Comparison of ENCODE assay signal across 28 mouse cellular contexts in the genomic region with DNA sequence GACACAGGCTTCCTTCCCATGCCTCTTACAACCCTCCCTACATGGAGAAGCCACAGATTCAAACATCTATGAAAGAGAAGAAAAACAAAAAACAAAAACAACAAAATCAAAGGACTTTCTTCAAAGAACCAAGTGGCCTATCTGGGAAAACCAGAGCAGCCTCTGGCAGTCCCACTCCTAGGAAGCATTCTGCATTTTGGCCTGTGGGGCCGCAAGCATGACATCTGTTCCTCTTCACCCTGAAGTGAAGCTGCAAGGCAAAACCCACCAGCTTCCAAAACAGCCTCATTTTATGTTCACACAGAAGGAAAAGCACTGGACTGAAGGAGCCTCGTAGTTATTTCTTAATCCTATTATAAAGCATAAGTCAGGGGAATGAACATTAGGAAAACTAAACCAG. TPM values are rescaled to one million over a fixed set of nuclear protein-coding genes. Genes with fewer than 3 reads are reported as not detected.
DNase-seq lines count a peak whose midpoint lies in the region; ATAC-seq and TF ChIP-seq lines count a peak whose summit lies in the region.
"Had no signal": no experiment of that assay in that cellular context is flagged by ENCODE, and none has a peak within 500 bp of the region (broad histone marks: within the 10 kb centered on the region; RNA-seq: fewer than 3 reads in every experiment).

No protein-coding gene starts in this region.

- H3K27ac ChIP-seq in embryonic facial prominence, embryonic 13.5 days: no peak overlapping the region
- H3K27ac ChIP-seq in embryonic facial prominence, embryonic 10.5 days (replicated peaks): no peak overlapping the region
- H3K27ac ChIP-seq in kidney, embryonic 16.5 days (ENCODE audit: low read length): no peak overlapping the region
- no peak overlapping the region for H3K27ac ChIP-seq in stomach, embryonic 16.5 days (ENCODE audit: low read length)
- no peak overlapping the region for H3K27ac ChIP-seq in hindbrain, postnatal 0 days
- H3K27ac ChIP-seq: embryonic facial prominence, embryonic 15.5 days; forebrain, embryonic 12.5 days; hindbrain, embryonic 10.5 days; hindbrain, embryonic 15.5 days; kidney, embryonic 15.5 days; layer of hippocampus, adult 2 months; liver, embryonic 13.5 days; lung, embryonic 15.5 days had no signal

- TF ChIP-seq CTCF in lung, adult 2 months (IDR thresholded peaks at IDR 0.05; ENCODE audit: insufficient read depth, low read length): no peak
- no peak for TF ChIP-seq CTCF in hindbrain, postnatal 0 days (IDR thresholded peaks at IDR 0.05; ENCODE audit: low read depth)

- no peak for TF ChIP-seq POLR2A in lung, adult 2 months (IDR thresholded peaks at IDR 0.05; ENCODE audit: borderline replicate concordance, extremely low read depth, low read depth, low read length)

- H3K4me3 ChIP-seq in embryonic facial prominence, embryonic 13.5 days: no peak overlapping the region
- H3K4me3 ChIP-seq in embryonic facial prominence, embryonic 10.5 days: no peak overlapping the region
- no peak overlapping the region for H3K4me3 ChIP-seq in kidney, embryonic 16.5 days (ENCODE audit: low read length)
- H3K4me3 ChIP-seq in lung, adult 2 months (replicated peaks; ENCODE audit: extremely low read depth, low read depth, low read length): no peak overlapping the region
- H3K4me3 ChIP-seq in stomach, embryonic 16.5 days (replicated peaks; ENCODE audit: low read length): no peak overlapping the region
- no peak overlapping the region for H3K4me3 ChIP-seq in hindbrain, postnatal 0 days (ENCODE audit: low read length)
- H3K4me3 ChIP-seq: embryonic facial prominence, embryonic 15.5 days; forebrain, embryonic 12.5 days; hindbrain, embryonic 10.5 days; hindbrain, embryonic 15.5 days; kidney, embryonic 15.5 days; layer of hippocampus, adult 2 months; liver, embryonic 13.5 days; lung, embryonic 15.5 days had no signal

- DNase-seq in embryonic facial prominence, embryonic 10.5 days (ENCODE audit: low spot score): no peak
- peak; percentile 42 for DNase-seq in kidney, postnatal 10 days
- DNase-seq in lung, postnatal 4 days: peak; percentile 4 to 34
- no peak for DNase-seq in lung, adult 2 months
- no peak for DNase-seq in hindbrain, postnatal 0 days (ENCODE audit: low spot score)
- DNase-seq: adrenal gland, postnatal 14 days; cerebellum, adult 11 months; cerebellum, adult 9-11 months; forebrain, postnatal 0 days; kidney, adult 18-20 months; left cerebral cortex, postnatal 4 days; liver, embryonic 13.5 days; midbrain, embryonic 14.5 days; right cerebral cortex, postnatal 25 days; spleen, adult 18-20 months; thymus, postnatal 4 days had no signal

- H3K4me1 ChIP-seq in embryonic facial prominence, embryonic 13.5 days: peaks cover 28% of the 10 kb centered on the region; the same call in 1 of the 2 replicates
- H3K4me1 ChIP-seq in embryonic facial prominence, embryonic 10.5 days: peaks cover 15% of the 10 kb centered on the region
- H3K4me1 ChIP-seq in kidney, embryonic 16.5 days (ENCODE audit: insufficient read depth, low read length): peaks cover 12% of the 10 kb centered on the region; the same call in 1 of the 2 replicates
- no peaks in the 10 kb centered on the region for H3K4me1 ChIP-seq in lung, adult 2 months (ENCODE audit: control insufficient read depth, insufficient read depth, low read length)
- H3K4me1 ChIP-seq in stomach, embryonic 16.5 days (ENCODE audit: control insufficient read depth, insufficient read depth, low read length): peaks cover 6% of the 10 kb centered on the region
- no peaks in the 10 kb centered on the region for H3K4me1 ChIP-seq in hindbrain, postnatal 0 days (ENCODE audit: insufficient read depth, low read length)

- no peaks in the 10 kb centered on the region for H3K27me3 ChIP-seq in embryonic facial prominence, embryonic 13.5 days
- H3K27me3 ChIP-seq in embryonic facial prominence, embryonic 10.5 days (replicated peaks; ENCODE audit: low read depth, poor library complexity, severe bottlenecking): no peaks in the 10 kb centered on the region
- H3K27me3 ChIP-seq in kidney, embryonic 16.5 days (ENCODE audit: insufficient read depth, low read length): no peaks in the 10 kb centered on the region
- H3K27me3 ChIP-seq in stomach, embryonic 16.5 days (ENCODE audit: control insufficient read depth, insufficient read depth, low read length): no peaks in the 10 kb centered on the region
- no peaks in the 10 kb centered on the region for H3K27me3 ChIP-seq in hindbrain, postnatal 0 days (ENCODE audit: insufficient read depth, low read length)
- H3K27me3 ChIP-seq: embryonic facial prominence, embryonic 15.5 days; forebrain, embryonic 12.5 days; hindbrain, embryonic 15.5 days; kidney, embryonic 15.5 days; liver, embryonic 13.5 days; lung, embryonic 15.5 days had no signal

- ATAC-seq in embryonic facial prominence, embryonic 13.5 days (ENCODE audit: insufficient number of reproducible peaks, insufficient read depth, low FRiP score, low TSS enrichment, low read depth): no peak
- ATAC-seq in kidney, embryonic 16.5 days (ENCODE audit: low FRiP score, low TSS enrichment): no peak
- ATAC-seq in stomach, embryonic 16.5 days (ENCODE audit: insufficient read depth, low FRiP score): no peak
- ATAC-seq in hindbrain, postnatal 0 days: no peak
- ATAC-seq: forebrain, postnatal 0 days had no signal

- 0 out of 2 replicates have a peak overlapping the region, but pooled peaks have one; percentile 1 for H3K4me2 ChIP-seq in embryonic facial prominence, embryonic 13.5 days
- H3K4me2 ChIP-seq in kidney, embryonic 16.5 days (replicated peaks; ENCODE audit: low read depth, low read length): no peak overlapping the region
- H3K4me2 ChIP-seq in stomach, embryonic 16.5 days (ENCODE audit: low read depth, low read length): no peak overlapping the region
- H3K4me2 ChIP-seq in hindbrain, postnatal 0 days (ENCODE audit: low read depth, low read length): no peak overlapping the region
- H3K4me2 ChIP-seq: embryonic facial prominence, embryonic 15.5 days; forebrain, embryonic 12.5 days; heart, embryonic 11.5 days; hindbrain, embryonic 15.5 days; kidney, embryonic 15.5 days; liver, embryonic 13.5 days; lung, embryonic 15.5 days had no signal

- no peak overlapping the region for H3K9ac ChIP-seq in embryonic facial prominence, embryonic 13.5 days
- H3K9ac ChIP-seq in kidney, embryonic 16.5 days (replicated peaks; ENCODE audit: low read length): no peak overlapping the region
- 0 out of 2 replicates have a peak overlapping the region, but pooled peaks have one; percentile 1 for H3K9ac ChIP-seq in stomach, embryonic 16.5 days (ENCODE audit: low read length)
- no peak overlapping the region for H3K9ac ChIP-seq in hindbrain, postnatal 0 days (replicated peaks; ENCODE audit: low read length)
- H3K9ac ChIP-seq: embryonic facial prominence, embryonic 15.5 days; forebrain, embryonic 12.5 days; forebrain, postnatal 0 days; hindbrain, embryonic 15.5 days; kidney, embryonic 15.5 days; liver, embryonic 13.5 days; lung, embryonic 15.5 days had no signal

- WGBS in embryonic facial prominence, embryonic 13.5 days: 56% methylated on average over 2 of the region's 2 CpGs
- WGBS in embryonic facial prominence, embryonic 10.5 days: 78% methylated on average over 2 of the region's 2 CpGs
- WGBS in kidney, embryonic 16.5 days: 79% methylated on average over 2 of the region's 2 CpGs
- WGBS in lung, adult 2 months: 78% methylated on average over 2 of the region's 2 CpGs
- 46% methylated on average over 2 of the region's 2 CpGs for WGBS in stomach, embryonic 16.5 days
- 67% methylated on average over 2 of the region's 2 CpGs for WGBS in hindbrain, postnatal 0 days

- H3K9me3 ChIP-seq in embryonic facial prominence, embryonic 13.5 days: no peaks in the 10 kb centered on the region
- no peaks in the 10 kb centered on the region for H3K9me3 ChIP-seq in embryonic facial prominence, embryonic 10.5 days
- H3K9me3 ChIP-seq in kidney, embryonic 16.5 days (ENCODE audit: low read length): no peaks in the 10 kb centered on the region
- H3K9me3 ChIP-seq in stomach, embryonic 16.5 days (replicated peaks; ENCODE audit: control insufficient read depth, low read length): no peaks in the 10 kb centered on the region
- H3K9me3 ChIP-seq in hindbrain, postnatal 0 days (ENCODE audit: low read length): no peaks in the 10 kb centered on the region
- H3K9me3 ChIP-seq: embryonic facial prominence, embryonic 15.5 days; forebrain, embryonic 12.5 days; G1E; hindbrain, embryonic 10.5 days; hindbrain, embryonic 15.5 days; kidney, embryonic 15.5 days; liver, embryonic 13.5 days; lung, embryonic 15.5 days had no signal

- peaks cover 28% of the 10 kb centered on the region for H3K36me3 ChIP-seq in embryonic facial prominence, embryonic 13.5 days
- peaks cover 50% of the 10 kb centered on the region for H3K36me3 ChIP-seq in embryonic facial prominence, embryonic 10.5 days (replicated peaks)
- peaks cover 23% of the 10 kb centered on the region; the same call in 1 of the 2 replicates for H3K36me3 ChIP-seq in kidney, embryonic 16.5 days (ENCODE audit: insufficient read depth, low read length)
- H3K36me3 ChIP-seq in stomach, embryonic 16.5 days (ENCODE audit: control insufficient read depth, insufficient read depth, low read length): 0 out of 2 replicates have a peak, but pooled peaks cover 5% of the 10 kb centered on the region
- no peaks in the 10 kb centered on the region for H3K36me3 ChIP-seq in hindbrain, postnatal 0 days (ENCODE audit: insufficient read depth, low read length)

RNA-seq across cellular contexts. Expression of a gene that starts 56.1 kb away (rescaled TPM):
- polyA plus RNA-seq in embryonic facial prominence, embryonic 13.5 days (2015; fragmentation: Nextera tagmentation; extraction: Ambion mirVana): 108 and 109 TPM in 2 replicates
- 91.8 and 95.3 TPM in 2 replicates for polyA plus RNA-seq in embryonic facial prominence, embryonic 10.5 days (2016; fragmentation: Nextera tagmentation; extraction: Ambion mirVana)
- polyA plus RNA-seq in kidney, embryonic 16.5 days (2015; fragmentation: Nextera tagmentation; extraction: Ambion mirVana): 103 TPM in 2 replicates
- 13.6 and 15.5 TPM in 2 replicates for polyA plus RNA-seq in lung, adult 2 months (2012; rRNA removed)
- polyA plus RNA-seq in stomach, embryonic 16.5 days (2015; fragmentation: Nextera tagmentation; extraction: Ambion mirVana): 79.8 and 94.1 TPM in 2 replicates
- total RNA-seq in hindbrain, postnatal 0 days (2014; rRNA removed): 55.7 and 68.4 TPM in 2 replicates
- polyA plus RNA-seq in hindbrain, postnatal 0 days (2015; fragmentation: Nextera tagmentation; extraction: Ambion mirVana): 136 and 142 TPM in 2 replicates

Comparison
In these comparisons a context has a peak if more than half of its experiments do, and no peak if none do; other contexts are left out.
1. DNase-seq: peak in kidney, postnatal 10 days (single experiment) and lung, postnatal 4 days (2 of 2); none in embryonic facial prominence, embryonic 10.5 days (single experiment), lung, adult 2 months (single experiment) and hindbrain, postnatal 0 days (single experiment).